Mouse (Mus musculus): ENCODE measurements at regions not wholly inside any gene's neighbourhood (a gene's known extent, or its start where the extent isn't known, plus 50 kb on each side); places are given as distances from the start of the nearest gene placed in this dataset.

DNA sequence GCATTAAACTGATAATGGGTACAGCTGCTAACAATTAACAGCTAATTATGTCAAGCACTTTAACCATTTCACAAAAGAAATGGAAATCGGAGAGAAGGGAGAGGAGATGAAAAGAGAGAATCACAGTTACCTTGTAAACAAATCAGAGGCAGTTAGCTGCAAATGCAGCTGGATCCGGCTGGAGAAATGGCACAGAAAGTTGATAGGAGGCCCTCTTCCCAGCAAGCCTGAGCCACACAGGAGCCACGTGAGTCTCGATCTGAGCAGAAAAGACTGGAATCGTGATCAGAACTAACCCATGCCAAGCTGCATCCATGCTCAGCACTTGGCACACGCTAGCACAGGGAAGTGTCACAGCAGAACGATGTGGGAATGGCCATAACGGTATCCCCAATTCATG lies 103.8 kb downstream of the Rpl10-ps3 start:
- TF ChIP-seq CHD2 (IDR thresholded peaks at IDR 0.05; ENCODE audit: low read depth, low read length) (no peak), ZNF384 (IDR thresholded peaks at IDR 0.05; ENCODE audit: low read depth, low read length) (no peak), HCFC1 (IDR thresholded peaks at IDR 0.05; ENCODE audit: borderline replicate concordance, insufficient read depth, low read length) (no peak), MAFK (IDR thresholded peaks at IDR 0.05; ENCODE audit: insufficient read depth, low read depth, low read length) (no peak)
